Mouse (Mus musculus): ENCODE results near the gene Kcnq2. TPM values are rescaled to one million over a fixed set of nuclear protein-coding genes. Genes with fewer than 3 reads are reported as not detected.

Kcnq2 gene
- total and polyA plus RNA-seq, 3 experiments = 0.04 TPM; not detected in 2

GRCm38 (mm10) chr2:181116436-181116835, 18.7 kb downstream of the Kcnq2 start:
- Histone ChIP-seq H3K4me1 (ENCODE audit: control insufficient read depth in 1 of 2, insufficient read depth in 2 of 2) (no peaks in the 10 kb centered on the region), H3K27ac (ENCODE audit: insufficient read depth, low read depth) (no peak overlapping the region), H3K4me3 (replicated peaks in 1 of 3; ENCODE audit: low read depth in 2 of 3, low read length in 2 of 3, poor library complexity in 1 of 3) (no peak overlapping the region), H3K79me2 (replicated peaks; ENCODE audit: control insufficient read depth, extremely low read depth, insufficient read depth, poor library complexity, severe bottlenecking) (no peaks in the 10 kb centered on the region), H3K9me3 (replicated peaks; ENCODE audit: low read length) (no peaks in the 10 kb centered on the region), H3K4me2 (ENCODE audit: insufficient read depth, low read depth, poor library complexity, severe bottlenecking) (no peak overlapping the region), H3K9ac (ENCODE audit: insufficient read depth, low read depth) (no peak overlapping the region), H3K27me3 (replicated peaks) (peaks cover 99% of the 10 kb centered on the region), H3K36me3 (replicated peaks in 1 of 2; ENCODE audit: control insufficient read depth in 1 of 2, insufficient read depth in 1 of 2, low read length in 1 of 2) (no peaks in the 10 kb centered on the region)
- no peak for DNase-seq (ENCODE audit: extremely low read depth)
- in situ Hi-C loops (cut with MboI; ENCODE audit: low pct_ligation_motif_present, low pct_unique_long_range_greater_than_20kb, low sequenced_read_pairs) (no loop called here), dilution Hi-C loops (cut with MboI; ENCODE audit: extremely low pct_ligation_motif_present, extremely low pct_unique_long_range_greater_than_20kb, low sequenced_read_pairs) (no loop called here)
- TF ChIP-seq ZMIZ1 (IDR thresholded peaks at IDR 0.05; ENCODE audit: low read depth, low read length) (no peak), ZC3H11A (IDR thresholded peaks at IDR 0.05; ENCODE audit: low read depth, low read length) (no peak), PAX5 (IDR thresholded peaks at IDR 0.05; ENCODE audit: low read length) (no peak), MYC (IDR thresholded peaks at IDR 0.05; ENCODE audit: low read depth, low read length) (no peak), SIN3A (IDR thresholded peaks at IDR 0.05; ENCODE audit: low read length) (no peak), MAFK (IDR thresholded peaks at IDR 0.05; ENCODE audit: insufficient replicate concordance, low read length) (no peak), POLR2A (IDR thresholded peaks at IDR 0.05; ENCODE audit: low read depth, low read length) (no peak), TCF12 (IDR thresholded peaks at IDR 0.05; ENCODE audit: low read depth, low read length) (no peak), USF1 (IDR thresholded peaks at IDR 0.05; ENCODE audit: low read depth, low read length) (no peak), RCOR1 (conservative IDR thresholded peaks at IDR 0.05; ENCODE audit: low read depth, low read length) (no peak), CHD2 (IDR thresholded peaks at IDR 0.05; ENCODE audit: low read length) (no peak), KAT2A (IDR thresholded peaks at IDR 0.05; ENCODE audit: insufficient replicate concordance, low read length) (no peak), E2F4 (IDR thresholded peaks at IDR 0.05; ENCODE audit: insufficient replicate concordance, low read depth, low read length) (no peak), JUN (IDR thresholded peaks at IDR 0.05; ENCODE audit: insufficient read depth, low read depth, low read length) (no peak), ZKSCAN1 (IDR thresholded peaks at IDR 0.05; ENCODE audit: borderline replicate concordance, low read depth, low read length) (no peak), NRF1 (IDR thresholded peaks at IDR 0.05; ENCODE audit: low read depth, low read length) (no peak)

GRCm38 (mm10) chr2:181115367-181115766, 19.7 kb downstream of the Kcnq2 start:
- peaks cover 97% of the 10 kb centered on the region for H3K27me3 ChIP-seq (replicated peaks)
- DNase-seq (ENCODE audit: extremely low read depth) = no peak
- no peak overlapping the region for H3K4me2 ChIP-seq (ENCODE audit: insufficient read depth, low read depth, poor library complexity, severe bottlenecking)
- H3K4me1 ChIP-seq (ENCODE audit: control insufficient read depth in 1 of 2, insufficient read depth in 2 of 2) = no peaks in the 10 kb centered on the region
- TF ChIP-seq HCFC1 (IDR thresholded peaks at IDR 0.05; ENCODE audit: low read depth, low read length) = no peak
- TF ChIP-seq NELFE (IDR thresholded peaks at IDR 0.05; ENCODE audit: low read depth, low read length) = no peak
- TF ChIP-seq IRF4 (IDR thresholded peaks at IDR 0.05; ENCODE audit: low read depth, low read length) = no peak
- H3K9ac ChIP-seq (ENCODE audit: insufficient read depth, low read depth) = no peak overlapping the region
- dilution Hi-C loops (cut with MboI; ENCODE audit: extremely low pct_ligation_motif_present, extremely low pct_unique_long_range_greater_than_20kb, low sequenced_read_pairs) (no loop called here), in situ Hi-C loops (cut with MboI; ENCODE audit: low pct_ligation_motif_present, low pct_unique_long_range_greater_than_20kb, low sequenced_read_pairs) (no loop called here)
- H3K79me2 ChIP-seq (replicated peaks; ENCODE audit: control insufficient read depth, extremely low read depth, insufficient read depth, poor library complexity, severe bottlenecking) = no peaks in the 10 kb centered on the region
- H3K9me3 ChIP-seq (replicated peaks; ENCODE audit: low read length) = no peaks in the 10 kb centered on the region
- H3K36me3 ChIP-seq (replicated peaks in 1 of 2; ENCODE audit: control insufficient read depth in 1 of 2, insufficient read depth in 1 of 2, low read length in 1 of 2) = no peaks in the 10 kb centered on the region
- no peak overlapping the region for H3K27ac ChIP-seq (ENCODE audit: insufficient read depth, low read depth)
- H3K4me3 ChIP-seq (replicated peaks in 1 of 3; ENCODE audit: low read depth in 2 of 3, low read length in 2 of 3, poor library complexity in 1 of 3) = no peak overlapping the region

All from CH12.LX (cell line).